Mouse (Mus musculus) kidney, adult 2 months (tissue): ENCODE measurements around the gene Metap1.

Experiments used
- CTCF ChIP-seq: fragments of 200-500 bp; conservative IDR thresholded peaks from 2 replicates; pipeline ENCODE4 v1.5.1; 2011; ENCODE audit warnings: low read depth, mild to moderate bottlenecking, control low read depth, low read length, moderate library complexity, mixed read lengths; ENCODE audit not compliant: insufficient read depth, insufficient read length
- POLR2A ChIP-seq: fragments of 200-500 bp; IDR thresholded peaks from one replicate; pipeline ENCODE4 v1.6.1; 2011; ENCODE audit warnings: low read depth, low read length, control low read depth

DNA sequence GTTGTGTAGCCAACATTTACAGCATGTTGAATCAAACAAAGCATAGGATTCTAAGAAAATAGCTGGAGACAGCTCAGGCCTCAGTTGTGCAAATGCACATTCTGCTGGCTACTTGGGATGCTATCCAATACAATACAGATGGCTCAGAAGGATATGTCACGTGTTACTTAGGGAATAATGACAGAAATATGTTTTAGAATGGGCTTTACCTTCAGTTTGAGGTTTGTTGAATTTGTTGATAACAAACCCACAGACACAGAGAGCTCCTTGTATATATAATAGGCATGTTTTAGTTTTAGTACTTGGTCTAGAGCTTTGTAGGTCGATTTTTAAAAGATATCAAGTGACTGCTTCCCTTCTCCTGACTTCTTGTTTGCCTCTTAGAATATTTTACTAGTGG is 43.4 kb upstream of the Metap1 start:
- TF ChIP-seq CTCF = no peak
- no peak for TF ChIP-seq POLR2A
